Mouse (Mus musculus): ENCODE results near the gene Ift20.
"Not testable (repeated sequence)": the region's sequence is repeated elsewhere in the genome, so short reads cannot be mapped to it uniquely, and the experiment has no call there.

Gene Ift20

GRCm38 (mm10) chr11:78522481-78522997, 13.6 kb upstream of the Ift20 start:
- no peak for DNase-seq (ENCODE audit: low spot score)

- no peak for DNase-seq (ENCODE audit: low spot score)
Measured at GRCm38 (mm10) chr11:78523241-78523955, 12.8 kb upstream of the Ift20 start.

- DNase-seq (ENCODE audit: low spot score): no peak
Measured at GRCm38 (mm10) chr11:78524838-78525237, 11.3 kb upstream of the Ift20 start.

- DNase-seq (ENCODE audit: low spot score): no peak
Measured at GRCm38 (mm10) chr11:78528714-78529113, 7.4 kb upstream of the Ift20 start.

GRCm38 (mm10) chr11:78530001-78530400, 6.2 kb upstream of the Ift20 start:
- no peak for DNase-seq (ENCODE audit: low spot score)

GRCm38 (mm10) chr11:78531046-78531445, 5.1 kb upstream of the Ift20 start:
- no peak for DNase-seq (ENCODE audit: low spot score)

GRCm38 (mm10) chr11:78531515-78531914, 4.6 kb upstream of the Ift20 start:
- DNase-seq (ENCODE audit: low spot score): not testable (repeated sequence)

GRCm38 (mm10) chr11:78534516-78534915, 1.6 kb upstream of the Ift20 start:
- DNase-seq (ENCODE audit: low spot score): no peak

GRCm38 (mm10) chr11:78535376-78536079, 633 bp upstream of the Ift20 start:
- no peak for DNase-seq (ENCODE audit: low spot score)

- no peak for DNase-seq (ENCODE audit: low spot score)
Measured at GRCm38 (mm10) chr11:78536690-78537084, 526 bp downstream of the Ift20 start.

- no peak for DNase-seq (ENCODE audit: low spot score)
Measured at GRCm38 (mm10) chr11:78540358-78540757, 4.2 kb downstream of the Ift20 start.

GRCm38 (mm10) chr11:78544449-78545111, 8.4 kb downstream of the Ift20 start:
- DNase-seq (ENCODE audit: low spot score): no peak

- no peak for DNase-seq (ENCODE audit: low spot score)
Measured at GRCm38 (mm10) chr11:78545181-78545580, 9.0 kb downstream of the Ift20 start.

- no peak for DNase-seq (ENCODE audit: low spot score)
Measured at GRCm38 (mm10) chr11:78547718-78548460, 11.7 kb downstream of the Ift20 start.

- DNase-seq (ENCODE audit: low spot score): no peak
Measured at GRCm38 (mm10) chr11:78549491-78549987, 13.4 kb downstream of the Ift20 start.

- DNase-seq (ENCODE audit: low spot score): peak; percentile 82
Measured at GRCm38 (mm10) chr11:78550168-78551058, 14.3 kb downstream of the Ift20 start, which contains the start of gene Tmem97. Gene Tmem97 (minus strand): TSS chr11:78550777.

- no peak for DNase-seq (ENCODE audit: low spot score)
Measured at GRCm38 (mm10) chr11:78551059-78551398, 14.9 kb downstream of the Ift20 start.

GRCm38 (mm10) chr11:78555623-78556022, 19.5 kb downstream of the Ift20 start:
- no peak for DNase-seq (ENCODE audit: low spot score)

GRCm38 (mm10) chr11:78556070-78556469, 19.9 kb downstream of the Ift20 start:
- DNase-seq (ENCODE audit: low spot score): no peak

GRCm38 (mm10) chr11:78557241-78557640, 21.1 kb downstream of the Ift20 start:
- DNase-seq (ENCODE audit: low spot score): no peak

- peak; percentile 61 for DNase-seq (ENCODE audit: low spot score)
Measured at GRCm38 (mm10) chr11:78560447-78560846, 24.3 kb downstream of the Ift20 start.
